Mouse (Mus musculus) kidney, embryonic 14.5 days (tissue): Measurements from ENCODE around the gene Vmn2r85. TPM values are rescaled to one million over a fixed set of nuclear protein-coding genes. Genes with fewer than 3 reads are reported as not detected.

Experiments
- polyA plus RNA-seq: library from polyadenylated mRNA; unstranded; fragments of >200 nt; fragmentation: Nextera tagmentation; extraction: Ambion mirVana; gene quantifications from 2 replicates; pipeline ENCODE4 v1.2.1, GENCODE M21; 2014

Gene Vmn2r85
- polyA plus RNA-seq, 1 experiment from 2014 or later = not detected

Other genes with a start within 250 kb of the Vmn2r85 start
- gene Olfr826, start 245.5 kb downstream of the Vmn2r85 start, polyA plus RNA-seq = not detected in 2 replicates
- not detected in 2 replicates for gene Olfr827, start 215.3 kb downstream of the Vmn2r85 start, polyA plus RNA-seq
- gene Neurod4, start 149.5 kb downstream of the Vmn2r85 start, polyA plus RNA-seq = not detected in 2 replicates
- 0.31 TPM in 1 of 2 replicates, not detected in the other for gene Tespa1, start 106.8 kb downstream of the Vmn2r85 start, polyA plus RNA-seq
- gene Vmn2r84, start 35.4 kb downstream of the Vmn2r85 start, polyA plus RNA-seq = not detected in 2 replicates
- gene Vmn2r86, start 26.3 kb upstream of the Vmn2r85 start, polyA plus RNA-seq = not detected in 2 replicates
- gene Vmn2r87, start 67.7 kb upstream of the Vmn2r85 start, polyA plus RNA-seq = not detected in 2 replicates